Mouse (Mus musculus) heart, adult 2 months (tissue): ENCODE results near the gene Dcaf17. TPM values are rescaled to one million over a fixed set of nuclear protein-coding genes. Genes with fewer than 3 reads are reported as not detected.

Experiments
- DNase-seq, 2 experiments: peaks; one replicate each; pipeline ENCODE4 v3.0.0; 2021
- H3K27ac ChIP-seq: fragments of 200-600 bp; 2 replicates; pipeline ENCODE4 v1.8.1; 2022
- H3K27me3 ChIP-seq: fragments of 200-500 bp; 2 replicates; pipeline ENCODE4 v1.6.1; 2012; ENCODE audit warnings: mild to moderate bottlenecking, low read length, inconsistent platforms, mixed read lengths; ENCODE audit not compliant: control insufficient read depth, insufficient read depth
- H3K36me3 ChIP-seq: fragments of 200-500 bp; 2 replicates; pipeline ENCODE4 v1.6.1; 2012; ENCODE audit warnings: low read length, inconsistent platforms; ENCODE audit not compliant: control insufficient read depth, insufficient read depth
- H3K4me1 ChIP-seq: fragments of 200-500 bp; 2 replicates; pipeline ENCODE4 v1.6.1; 2011; ENCODE audit warnings: low read length; ENCODE audit not compliant: control insufficient read depth, insufficient read depth
- H3K4me3 ChIP-seq: fragments of 200-600 bp; 2 replicates; pipeline ENCODE4 v1.8.1; 2022
- H3K79me2 ChIP-seq: fragments of 200-500 bp; replicated peaks from 2 replicates; pipeline ENCODE4 v1.6.1; 2012; ENCODE audit warnings: mild to moderate bottlenecking, inconsistent platforms, low read length, moderate library complexity, mixed read lengths; ENCODE audit not compliant: control insufficient read depth, insufficient read depth
- H3K9ac ChIP-seq: fragments of 200-500 bp; 2 replicates; pipeline ENCODE4 v1.6.1; 2012; ENCODE audit warnings: low read depth, mild to moderate bottlenecking, control low read depth, inconsistent platforms, low read length, mixed read lengths
- CTCF ChIP-seq: fragments of 200-600 bp; IDR thresholded peaks from 2 replicates; pipeline ENCODE4 v1.8.1; 2022; ENCODE audit warnings: antibody characterized with exemption, mild to moderate bottlenecking, moderate library complexity
- EP300 ChIP-seq: fragments of 200-500 bp; IDR thresholded peaks from 2 replicates; pipeline ENCODE4 v1.6.1; 2011; ENCODE audit warnings: low read depth, low read length, control low read depth; ENCODE audit not compliant: insufficient read depth
- POLR2A ChIP-seq: fragments of 200-500 bp; IDR thresholded peaks from 2 replicates; pipeline ENCODE4 v1.6.1; 2011; ENCODE audit warnings: mild to moderate bottlenecking, low read depth, low read length, control low read depth; ENCODE audit not compliant: insufficient read depth
- WGBS: fragments of 180-500 bp; shearing (Covaris S2); methylation state at CpG from one replicate; pipeline ENCODE4 v1.1.7; 2018; 5-methylcytosine and 5-hydroxymethylcytosine counted together
- intact Hi-C: fragments of 180-260 bp; cut with DNase I; formaldehyde crosslinking; loops from one replicate; pipeline ENCODE4 v1.15.1; 2025
- long read RNA-seq: library from polyadenylated mRNA; stranded (forward); transcript quantifications from one replicate; pipeline ENCODE4 v2.0.0, GENCODE M21; 2021
- polyA plus RNA-seq: library from polyadenylated mRNA; depleted of rRNA; stranded (reverse); fragments of >200 nt; gene quantifications from 2 replicates; pipeline ENCODE4 v1.2.3, GENCODE M21; 2012; rRNA removed
- total RNA-seq, 2 experiments: library from RNA; stranded (reverse); gene quantifications; 2 replicates each; pipeline ENCODE4 v1.2.3; 2021

Gene Dcaf17
- total RNA-seq (1 to 10 TPM; 4.8 to 5.5 TPM), polyA plus RNA-seq (3.3 and 3.8 TPM in 2 replicates)
- long read RNA-seq, full-length matches to known transcripts, result 4 of 6 reads
- long read RNA-seq, partial matches to known transcripts, result 1 of 6 reads
- long read RNA-seq, other reads (novel, unspliced or antisense), result 1 of 6 reads

- under 1% methylated on average over 57 of the region's 57 CpGs for WGBS
- Histone ChIP-seq H3K4me1 (no peaks in the 10 kb centered on the region), H3K27me3 (no peaks in the 10 kb centered on the region), H3K4me3 (peak within 1 kb of the TSS; percentile 84), H3K36me3 (no peaks in the 10 kb centered on the region), H3K79me2 (no peaks in the 10 kb centered on the region), H3K27ac (peak within 1 kb of the TSS; percentile 93), H3K9ac (peak within 1 kb of the TSS; percentile 89)
- DNase-seq, result peak; percentile 92 to 93
- TF ChIP-seq CTCF, result peak; percentile 45
- 0 out of 2 replicates have a peak, but pooled peaks have one; percentile 25 for TF ChIP-seq EP300
- TF ChIP-seq POLR2A, result peak; percentile 90
- intact Hi-C loops, result loop anchor here (10.0 kb wide), 1 partner anchor 159 kb away; the partner anchor contains the start of gene Dync1i2
Measured at GRCm38 (mm10) chr2:71055300-71056114, at the start of gene Dcaf17, which contains the start of gene Mettl8. Gene Dcaf17 (plus strand): TSS chr2:71055328. Gene Mettl8 (minus strand): TSS chr2:71055583.

- Histone ChIP-seq H3K27me3 (no peaks in the 10 kb centered on the region), H3K79me2 (no peaks in the 10 kb centered on the region), H3K36me3 (no peaks in the 10 kb centered on the region), H3K9ac (no peak overlapping the region), H3K4me1 (no peaks in the 10 kb centered on the region), H3K27ac (no peak overlapping the region), H3K4me3 (no peak overlapping the region)
- intact Hi-C loops, result no loop called here
- DNase-seq, result no peak
- no peak for TF ChIP-seq EP300
- no peak for TF ChIP-seq POLR2A
- no peak for TF ChIP-seq CTCF
- WGBS, result 93% methylated on average over 1 of the region's 1 CpGs
Measured at GRCm38 (mm10) chr2:71011816-71012215, 43.3 kb upstream of the Dcaf17 start.

GRCm38 (mm10) chr2:71013521-71013920 is 41.6 kb upstream of the Dcaf17 start:
- H3K4me3 ChIP-seq, result no peak overlapping the region
- no peak for DNase-seq
- 97% methylated on average over 7 of the region's 7 CpGs for WGBS
- no peak overlapping the region for H3K9ac ChIP-seq
- H3K79me2 ChIP-seq, result no peaks in the 10 kb centered on the region
- no peaks in the 10 kb centered on the region for H3K4me1 ChIP-seq
- intact Hi-C loops, result no loop called here
- no peak for TF ChIP-seq POLR2A
- TF ChIP-seq CTCF, result no peak
- no peak for TF ChIP-seq EP300
- no peak overlapping the region for H3K27ac ChIP-seq
- H3K27me3 ChIP-seq, result no peaks in the 10 kb centered on the region
- H3K36me3 ChIP-seq, result no peaks in the 10 kb centered on the region

- intact Hi-C loops, result no loop called here
- 47% methylated on average over 9 of the region's 9 CpGs for WGBS
- H3K9ac ChIP-seq, result no peak overlapping the region
- no peaks in the 10 kb centered on the region for H3K79me2 ChIP-seq
- H3K4me1 ChIP-seq, result no peaks in the 10 kb centered on the region; the same call in 1 of the 2 replicates
- no peaks in the 10 kb centered on the region for H3K36me3 ChIP-seq
- DNase-seq, result no peak
- no peak for TF ChIP-seq CTCF
- TF ChIP-seq EP300, result no peak
- no peak for TF ChIP-seq POLR2A
- H3K27ac ChIP-seq, result no peak overlapping the region
- no peaks in the 10 kb centered on the region for H3K27me3 ChIP-seq
- no peak overlapping the region for H3K4me3 ChIP-seq
Measured at GRCm38 (mm10) chr2:71019277-71019676, 35.9 kb upstream of the Dcaf17 start.

- Histone ChIP-seq H3K4me1 (no peaks in the 10 kb centered on the region; the same call in 1 of the 2 replicates), H3K27me3 (no peaks in the 10 kb centered on the region), H3K79me2 (no peaks in the 10 kb centered on the region), H3K27ac (no peak overlapping the region), H3K4me3 (no peak overlapping the region), H3K9ac (no peak overlapping the region), H3K36me3 (no peaks in the 10 kb centered on the region)
- 60% methylated on average over 8 of the region's 8 CpGs for WGBS
- intact Hi-C loops, result no loop called here
- DNase-seq, result no peak
- TF ChIP-seq EP300 (no peak), POLR2A (no peak), CTCF (no peak)
Measured at GRCm38 (mm10) chr2:71019704-71020375, 35.3 kb upstream of the Dcaf17 start.
